Mouse (Mus musculus): ENCODE data around the gene Pard6a.

- TF ChIP-seq POLR2A (IDR thresholded peaks at IDR 0.05; ENCODE audit: insufficient read depth, low read depth, low read length) (no peak), CTCF (IDR thresholded peaks at IDR 0.05; ENCODE audit: insufficient read depth, low read depth, low read length) (no peak)
These were observed 12.7 kb upstream of the Pard6a start for GRCm38 (mm10) chr8:105688242-105688752.

Measured in olfactory bulb, adult 2 months (tissue).